Mouse (Mus musculus) heart, embryonic 16.5 days (tissue): ENCODE data around the gene Fam20a. TPM values are rescaled to one million over a fixed set of nuclear protein-coding genes. Genes with fewer than 3 reads are reported as not detected.

ENCODE experiments used
- ATAC-seq: fragments of 200-750 bp; cut with Nextera tagmentation; replicated peaks from 2 replicates; pipeline ENCODE4 v1.8.0; 2017; ENCODE audit warnings: moderate number of reproducible peaks; ENCODE audit not compliant: insufficient read depth, low FRiP score; ENCODE audit errors: extremely low read depth
- H3K27ac ChIP-seq: fragments of 300-500 bp; sonication (generic); 2 replicates; pipeline ENCODE4 v1.5.1; 2014; ENCODE audit warnings: mild to moderate bottlenecking, low read length, control low read depth, moderate library complexity
- H3K27me3 ChIP-seq: fragments of 300-500 bp; sonication (generic); 2 replicates; pipeline ENCODE4 v1.6.1; 2014; ENCODE audit warnings: low read length, mixed read lengths; ENCODE audit not compliant: control insufficient read depth, insufficient read depth
- H3K36me3 ChIP-seq: fragments of 300-500 bp; sonication (generic); 2 replicates; pipeline ENCODE4 v1.6.1; 2014; ENCODE audit not compliant: control insufficient read depth, insufficient read depth
- H3K4me1 ChIP-seq: fragments of 300-500 bp; sonication (generic); 2 replicates; pipeline ENCODE4 v1.6.1; 2014; ENCODE audit warnings: low read length, mixed read lengths; ENCODE audit not compliant: control insufficient read depth, insufficient read depth
- H3K4me2 ChIP-seq: fragments of 300-500 bp; sonication (generic); 2 replicates; pipeline ENCODE4 v1.6.1; 2014; ENCODE audit warnings: low read depth, mild to moderate bottlenecking, control low read depth, low read length
- H3K4me3 ChIP-seq: fragments of 300-500 bp; sonication (generic); 2 replicates; pipeline ENCODE4 v1.5.1; 2014; ENCODE audit warnings: mild to moderate bottlenecking, control low read depth, low read length
- H3K9ac ChIP-seq: fragments of 300-500 bp; sonication (generic); 2 replicates; pipeline ENCODE4 v1.6.1; 2014; ENCODE audit warnings: low read length, control low read depth
- H3K9me3 ChIP-seq: fragments of 300-500 bp; sonication (generic); replicated peaks from 2 replicates; pipeline ENCODE4 v1.6.1; 2016; ENCODE audit warnings: low read length; ENCODE audit not compliant: control insufficient read depth
- WGBS: fragments of 180-500 bp; shearing (Covaris S2); extraction: QIAGEN DNeasy Blood & Tissue Kit; methylation state at CpG from one replicate; pipeline ENCODE4 v1.1.7; 2014; 5-methylcytosine and 5-hydroxymethylcytosine counted together
- polyA plus RNA-seq: library from polyadenylated mRNA; unstranded; fragments of >200 nt; fragmentation: Nextera tagmentation; extraction: Ambion mirVana; gene quantifications from 2 replicates; pipeline ENCODE4 v1.2.1, GENCODE M21; 2015

Fam20a gene
- polyA plus RNA-seq, 1 experiment from 2014 or later, result 3.1 TPM

DNA sequence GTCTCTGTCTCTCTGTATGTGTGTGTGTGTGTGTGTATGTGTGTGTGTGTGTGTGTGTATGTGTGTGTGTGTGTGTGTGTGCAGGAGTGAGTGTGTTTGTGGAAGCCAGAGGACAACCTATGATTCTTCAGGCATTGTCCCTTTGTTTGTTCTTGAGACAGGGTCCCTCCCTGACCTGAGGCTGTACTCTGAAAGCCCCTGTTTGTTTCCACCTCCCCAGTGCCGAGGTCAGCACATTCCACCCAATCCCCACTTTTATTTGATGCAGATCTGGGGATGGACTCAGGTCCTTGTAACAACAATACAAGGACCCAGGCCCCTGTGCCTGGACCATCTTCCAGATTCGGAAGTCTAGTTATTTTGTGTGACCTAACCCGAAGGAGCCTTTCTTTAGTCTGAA is 14.6 kb downstream of the Fam20a start:
- Histone ChIP-seq H3K4me2 (no peak overlapping the region), H3K9ac (no peak overlapping the region), H3K9me3 (no peaks in the 10 kb centered on the region), H3K27me3 (no peaks in the 10 kb centered on the region), H3K4me1 (peaks cover 18% of the 10 kb centered on the region), H3K36me3 (no peaks in the 10 kb centered on the region), H3K27ac (no peak overlapping the region), H3K4me3 (no peak overlapping the region)
- WGBS, result 75% methylated on average over 3 of the region's 3 CpGs
- no peak for ATAC-seq

DNA sequence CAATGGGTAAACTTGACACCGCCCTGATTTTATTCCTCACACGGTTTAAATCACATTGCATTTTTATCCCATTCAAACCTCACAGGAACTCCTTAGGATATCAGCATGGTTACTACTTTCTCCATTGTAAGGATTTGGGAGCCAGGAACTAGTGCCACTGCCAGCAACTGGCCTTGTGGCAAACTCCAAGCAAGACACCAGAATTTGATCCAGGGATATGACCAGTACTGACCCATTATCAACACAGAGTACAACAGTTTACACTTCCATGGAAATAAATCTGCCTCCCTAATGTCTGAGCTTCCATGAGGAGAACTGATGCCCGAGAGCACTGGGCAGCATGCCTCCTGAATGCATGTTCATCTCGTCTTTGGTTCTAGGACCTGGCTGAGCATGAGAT is 15.5 kb downstream of the Fam20a start:
- Histone ChIP-seq H3K9me3 (no peaks in the 10 kb centered on the region), H3K4me3 (no peak overlapping the region), H3K9ac (no peak overlapping the region), H3K27me3 (no peaks in the 10 kb centered on the region), H3K36me3 (no peaks in the 10 kb centered on the region), H3K4me2 (no peak overlapping the region), H3K27ac (peak overlapping the region; percentile 25), H3K4me1 (peaks cover 18% of the 10 kb centered on the region)
- WGBS, result 76% methylated on average over 4 of the region's 4 CpGs
- no peak for ATAC-seq

DNA sequence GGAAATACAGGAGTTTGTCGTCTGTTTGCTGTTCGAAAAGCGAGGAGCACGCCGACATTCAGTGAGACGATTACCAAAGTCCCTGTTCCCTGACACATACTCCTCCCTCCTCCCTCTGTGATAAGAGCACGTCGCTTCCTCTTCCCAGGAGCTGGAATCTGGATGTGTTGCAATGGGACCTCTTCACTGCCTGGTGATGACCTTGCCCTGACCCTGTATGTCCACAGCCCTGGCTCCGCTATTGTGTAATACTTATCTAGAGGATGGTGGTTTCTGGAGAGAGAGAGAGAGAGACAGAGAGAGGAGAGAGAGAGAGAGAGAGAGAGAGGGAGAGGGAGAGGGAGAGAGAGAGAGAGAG is 16.0 kb downstream of the Fam20a start:
- H3K27ac ChIP-seq, result peak overlapping the region; percentile 48
- peak overlapping the region; percentile 41; the same call in 1 of the 2 replicates for H3K9ac ChIP-seq
- WGBS, result 13% methylated on average over 9 of the region's 9 CpGs
- H3K9me3 ChIP-seq, result no peaks in the 10 kb centered on the region
- H3K36me3 ChIP-seq, result no peaks in the 10 kb centered on the region
- H3K4me2 ChIP-seq, result peak overlapping the region; percentile 52
- ATAC-seq, result peak; percentile 75; the same call in 1 of the 2 replicates
- no peaks in the 10 kb centered on the region for H3K27me3 ChIP-seq
- peak overlapping the region; percentile 19; the same call in 1 of the 2 replicates for H3K4me3 ChIP-seq
- H3K4me1 ChIP-seq, result peaks cover 18% of the 10 kb centered on the region

DNA sequence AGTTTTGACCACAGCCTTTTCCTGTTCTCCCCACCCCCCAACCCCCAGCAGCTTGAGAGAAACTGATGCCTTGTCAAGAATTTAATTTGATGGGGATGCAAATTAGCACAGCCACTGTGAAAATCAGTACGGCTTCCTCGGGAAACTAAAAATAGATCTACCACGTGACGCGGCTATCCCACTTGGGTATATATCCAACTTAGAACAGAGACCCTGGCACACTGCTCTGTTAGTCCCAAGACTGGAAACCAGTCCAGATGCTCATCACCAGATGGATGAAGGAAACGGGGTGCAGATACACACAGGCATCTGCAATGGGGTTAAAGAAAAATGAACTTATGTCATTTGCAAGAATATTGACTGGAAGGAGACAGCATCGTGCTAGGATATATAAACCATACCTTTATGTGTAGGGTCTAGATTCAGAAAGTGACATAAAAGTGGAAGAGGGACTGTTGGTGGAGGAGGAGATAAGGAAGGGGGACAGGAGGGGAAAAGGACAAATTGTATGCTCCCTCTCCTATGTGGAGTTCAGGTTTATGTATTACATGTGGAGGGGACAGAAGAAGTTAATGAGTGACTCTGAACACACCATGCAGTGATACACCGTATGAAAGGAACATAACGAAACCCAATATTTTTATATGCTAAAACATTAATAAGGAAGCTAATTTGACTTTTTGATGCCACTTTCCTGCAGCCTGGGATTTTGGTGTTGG is 16.6 kb downstream of the Fam20a start:
- peak; percentile 41; the same call in 1 of the 2 replicates for ATAC-seq
- Histone ChIP-seq H3K27ac (peak overlapping the region; percentile 48), H3K27me3 (no peaks in the 10 kb centered on the region), H3K4me3 (peak overlapping the region; percentile 19; the same call in 1 of the 2 replicates), H3K9me3 (no peaks in the 10 kb centered on the region), H3K9ac (peak overlapping the region; percentile 41; the same call in 1 of the 2 replicates), H3K4me2 (peak overlapping the region; percentile 52), H3K36me3 (no peaks in the 10 kb centered on the region), H3K4me1 (peaks cover 21% of the 10 kb centered on the region)
- WGBS, result 41% methylated on average over 9 of the region's 9 CpGs

DNA sequence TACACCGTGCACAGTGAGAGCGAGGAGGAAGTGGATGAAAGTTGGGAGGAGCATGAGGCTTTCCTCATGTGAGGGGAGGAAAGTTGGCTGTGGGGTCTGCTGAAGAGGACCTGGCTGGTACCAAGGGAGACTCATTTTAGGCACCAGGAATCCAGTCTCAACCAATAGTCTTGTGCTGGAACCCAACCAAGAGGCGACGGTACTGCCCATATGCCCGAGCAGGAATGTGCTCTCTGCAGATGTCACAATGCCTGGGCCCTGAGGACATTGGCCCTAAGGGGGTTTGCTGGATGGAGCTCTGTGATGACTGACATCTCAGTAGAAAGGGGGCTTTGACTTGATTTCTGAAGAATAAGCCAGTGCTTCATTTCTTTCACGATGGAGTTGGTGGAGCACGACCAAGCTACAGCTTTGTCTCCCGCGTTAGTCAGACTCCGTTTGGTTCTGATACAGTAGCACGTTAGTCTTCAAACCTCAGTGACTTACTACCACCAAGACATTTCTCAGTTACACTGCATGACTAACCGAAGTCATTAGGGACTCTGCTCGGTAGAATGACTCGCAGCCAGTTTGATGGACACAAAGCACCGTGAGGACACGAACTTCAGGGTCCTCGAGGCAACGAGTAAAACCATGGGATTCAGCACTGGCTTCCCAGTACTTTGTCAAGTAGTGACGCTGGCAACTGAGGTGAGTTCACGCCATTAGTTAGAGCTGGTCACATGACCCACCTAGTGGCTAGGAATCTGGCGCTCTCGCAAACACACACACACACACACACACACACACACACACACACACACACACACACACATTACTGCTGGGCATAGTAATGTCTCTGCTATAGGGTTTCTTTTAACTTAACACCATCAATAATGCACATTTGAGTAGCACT is 17.5 kb downstream of the Fam20a start:
- H3K36me3 ChIP-seq, result no peaks in the 10 kb centered on the region
- peaks cover 3% of the 10 kb centered on the region; the same call in 1 of the 2 replicates for H3K9me3 ChIP-seq
- no peak overlapping the region for H3K9ac ChIP-seq
- H3K27me3 ChIP-seq, result no peaks in the 10 kb centered on the region
- H3K4me2 ChIP-seq, result no peak overlapping the region
- WGBS, result 87% methylated on average over 22 of the region's 22 CpGs
- no peak overlapping the region for H3K4me3 ChIP-seq
- H3K4me1 ChIP-seq, result peaks cover 21% of the 10 kb centered on the region
- no peak for ATAC-seq
- H3K27ac ChIP-seq, result no peak overlapping the region

DNA sequence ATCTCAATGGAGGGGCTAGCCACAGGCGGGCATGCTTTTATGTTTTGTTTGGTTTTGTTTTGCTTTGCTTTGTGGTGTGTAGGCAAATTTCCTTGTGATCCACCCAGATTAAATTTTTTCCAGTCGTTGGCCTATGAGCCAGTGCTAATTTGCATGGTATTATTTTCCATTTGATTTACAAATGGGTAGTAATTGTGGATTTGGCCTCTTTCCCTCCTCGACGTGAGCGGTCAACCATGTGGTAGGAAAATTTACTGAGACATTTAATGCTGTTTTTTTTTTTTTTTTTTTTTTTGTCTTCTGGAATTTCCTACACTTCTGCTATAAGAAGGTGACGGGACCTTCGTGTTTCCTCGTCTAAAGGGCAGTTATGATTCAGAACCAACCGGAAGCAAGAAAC is 18.2 kb downstream of the Fam20a start:
- Histone ChIP-seq H3K4me3 (no peak overlapping the region), H3K27me3 (no peaks in the 10 kb centered on the region), H3K4me1 (peaks cover 21% of the 10 kb centered on the region), H3K4me2 (no peak overlapping the region), H3K9ac (no peak overlapping the region), H3K9me3 (peaks cover 5% of the 10 kb centered on the region; the same call in 1 of the 2 replicates), H3K36me3 (no peaks in the 10 kb centered on the region), H3K27ac (no peak overlapping the region)
- WGBS, result 82% methylated on average over 9 of the region's 9 CpGs
- ATAC-seq, result no peak

DNA sequence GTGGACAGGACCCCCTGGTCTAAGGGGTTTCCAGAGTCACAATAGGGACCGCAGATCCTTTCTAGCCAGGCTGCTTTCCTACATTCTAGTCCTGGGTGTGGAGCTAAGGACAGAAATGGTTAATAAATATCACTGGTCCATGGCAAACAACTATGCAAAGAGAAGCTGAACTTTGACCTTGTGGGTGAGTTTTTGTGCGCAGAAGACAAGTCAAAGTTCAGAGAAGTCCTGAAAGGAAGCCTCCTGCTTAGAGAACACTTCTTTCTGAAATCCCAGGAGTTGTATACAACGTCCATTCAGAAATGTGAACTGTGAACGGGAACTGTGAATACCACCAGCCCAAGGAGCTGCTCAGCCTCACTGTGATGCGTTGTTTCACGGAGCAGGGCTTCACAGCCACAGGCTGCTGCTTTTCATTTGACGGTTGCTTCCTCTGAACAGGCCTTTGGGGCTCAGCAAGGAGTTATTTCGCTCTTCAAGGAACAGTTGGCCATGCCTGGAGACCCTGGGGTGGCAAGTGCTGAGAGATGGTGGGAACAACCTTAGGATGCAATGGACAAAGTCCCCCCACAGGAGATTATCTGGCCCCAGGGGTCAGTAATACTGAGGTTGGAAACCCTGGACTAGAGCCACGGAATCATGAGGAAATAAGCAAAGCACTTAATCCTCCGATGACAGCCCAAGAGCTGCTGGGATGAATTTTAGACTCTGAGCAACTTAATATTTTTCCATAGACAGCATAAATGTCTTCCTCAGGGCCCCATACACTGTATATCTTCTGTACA is 19.9 kb downstream of the Fam20a start:
- H3K27me3 ChIP-seq, result no peaks in the 10 kb centered on the region
- H3K9me3 ChIP-seq, result peaks cover 5% of the 10 kb centered on the region; the same call in 1 of the 2 replicates
- H3K4me3 ChIP-seq, result no peak overlapping the region
- no peak overlapping the region for H3K27ac ChIP-seq
- no peak overlapping the region for H3K4me2 ChIP-seq
- ATAC-seq, result no peak
- peaks cover 21% of the 10 kb centered on the region for H3K4me1 ChIP-seq
- no peaks in the 10 kb centered on the region for H3K36me3 ChIP-seq
- no peak overlapping the region for H3K9ac ChIP-seq
- WGBS, result 52% methylated on average over 10 of the region's 10 CpGs

DNA sequence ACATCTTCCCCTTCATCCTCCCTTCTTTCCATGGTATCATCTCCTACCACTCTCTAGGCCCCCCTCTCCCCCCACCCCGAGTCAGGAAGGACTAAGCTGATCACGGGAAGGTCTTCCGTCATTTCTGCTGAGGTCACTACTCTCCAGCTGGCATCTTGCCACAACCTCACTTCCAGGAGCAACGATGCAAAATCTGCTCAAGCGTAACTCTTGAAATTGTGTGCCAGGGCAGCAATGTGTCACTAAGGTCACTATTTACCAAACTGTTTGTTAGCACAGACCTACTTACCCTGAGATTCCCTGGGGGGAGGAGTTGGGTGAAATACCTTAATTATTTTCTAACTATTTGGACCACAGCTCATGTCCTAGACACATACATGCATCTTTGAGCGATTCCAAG is 21.3 kb downstream of the Fam20a start:
- no peaks in the 10 kb centered on the region for H3K27me3 ChIP-seq
- ATAC-seq, result no peak

More for the DNA sequence above, 21.3 kb downstream of the Fam20a start:
- no peaks in the 10 kb centered on the region for H3K36me3 ChIP-seq
- 44% methylated on average over 6 of the region's 6 CpGs for WGBS
- H3K27ac ChIP-seq, result no peak overlapping the region
- H3K4me3 ChIP-seq, result no peak overlapping the region
- H3K4me1 ChIP-seq, result peaks cover 13% of the 10 kb centered on the region
- H3K9ac ChIP-seq, result no peak overlapping the region
- H3K9me3 ChIP-seq, result peaks cover 5% of the 10 kb centered on the region; the same call in 1 of the 2 replicates
- H3K4me2 ChIP-seq, result no peak overlapping the region
